8 mouse cellular contexts compared by ENCODE assay signal in genomic region chr2:4560516-4560915, GRCm38 (mm10).
DNase-seq lines count a peak whose midpoint lies in the region; ATAC-seq and TF ChIP-seq lines count a peak whose summit lies in the region.
"Not testable (repeated sequence)": the region's sequence is repeated elsewhere in the genome, so short reads cannot be mapped to it uniquely, and the experiment has no call there.

No protein-coding gene starts in this region.

- TF ChIP-seq CTCF in MEL (IDR thresholded peaks at IDR 0.05 in 2 of 3, conservative IDR thresholded peaks at IDR 0.05 in 1 of 3; ENCODE audit: control insufficient read depth in 1 of 3, insufficient read depth in 1 of 3, low read depth in 2 of 3, low read length in 3 of 3, poor library complexity in 1 of 3, severe bottlenecking in 1 of 3); hindbrain, postnatal 0 days (IDR thresholded peaks at IDR 0.05; ENCODE audit: low read depth); lung, embryonic 14.5 days (IDR thresholded peaks at IDR 0.05; ENCODE audit: low read depth); midbrain, postnatal 0 days (IDR thresholded peaks at IDR 0.05): not testable (repeated sequence)

- not testable (repeated sequence) for TF ChIP-seq RAD21 in MEL (IDR thresholded peaks at IDR 0.05; ENCODE audit: low read depth, low read length)

- H3K9me3 ChIP-seq in MEL (replicated peaks; ENCODE audit: insufficient read depth, low read length); embryonic facial prominence, embryonic 15.5 days (replicated peaks); heart, embryonic 11.5 days (replicated peaks; ENCODE audit: control insufficient read depth, low read length); hindbrain, postnatal 0 days (ENCODE audit: low read length); limb, embryonic 11.5 days (ENCODE audit: control insufficient read depth, low read length); lung, embryonic 14.5 days (ENCODE audit: low read depth, low read length); midbrain, postnatal 0 days (ENCODE audit: low read length); stomach, embryonic 14.5 days (ENCODE audit: control insufficient read depth, low read depth, low read length): not testable (repeated sequence)

- not testable (repeated sequence) for ATAC-seq in embryonic facial prominence, embryonic 15.5 days (ENCODE audit: insufficient number of reproducible peaks, low FRiP score, low TSS enrichment, low read depth); heart, embryonic 11.5 days (replicated peaks; ENCODE audit: insufficient number of reproducible peaks, low FRiP score, low TSS enrichment); hindbrain, postnatal 0 days; limb, embryonic 11.5 days (ENCODE audit: insufficient number of reproducible peaks, low FRiP score, low TSS enrichment, low read depth); lung, embryonic 14.5 days (ENCODE audit: insufficient read depth); midbrain, postnatal 0 days (ENCODE audit: low FRiP score); stomach, embryonic 14.5 days (ENCODE audit: insufficient number of reproducible peaks, insufficient read depth, low FRiP score, low read depth)

- peaks cover 6 to 46% of the 10 kb centered on the region in 2 experiments; a peak in 3 of 4 replicates for H3K36me3 ChIP-seq in MEL (ENCODE audit: control insufficient read depth in 1 of 2, insufficient read depth in 2 of 2, low read length in 2 of 2)
- H3K36me3 ChIP-seq in embryonic facial prominence, embryonic 15.5 days; heart, embryonic 11.5 days (ENCODE audit: control insufficient read depth, insufficient read depth, low read length); hindbrain, postnatal 0 days (ENCODE audit: insufficient read depth, low read length); limb, embryonic 11.5 days (ENCODE audit: control insufficient read depth, insufficient read depth, low read length); midbrain, postnatal 0 days (ENCODE audit: insufficient read depth, low read length); stomach, embryonic 14.5 days (ENCODE audit: control insufficient read depth, insufficient read depth, low read length): not testable (repeated sequence)
- peaks cover 14% of the 10 kb centered on the region; the same call in 1 of the 2 replicates for H3K36me3 ChIP-seq in lung, embryonic 14.5 days (ENCODE audit: insufficient read depth)

- peak overlapping the region; percentile 65 for H3K4me2 ChIP-seq in embryonic facial prominence, embryonic 15.5 days (replicated peaks)
- peak overlapping the region; percentile 86 for H3K4me2 ChIP-seq in heart, embryonic 11.5 days
- H3K4me2 ChIP-seq in hindbrain, postnatal 0 days (ENCODE audit: low read depth, low read length) = peak overlapping the region; percentile 60
- peak overlapping the region; percentile 55 for H3K4me2 ChIP-seq in limb, embryonic 11.5 days (ENCODE audit: low read depth, severe bottlenecking)
- H3K4me2 ChIP-seq in lung, embryonic 14.5 days = peak overlapping the region; percentile 91
- H3K4me2 ChIP-seq in midbrain, postnatal 0 days (ENCODE audit: low read depth, low read length, poor library complexity, severe bottlenecking) = peak overlapping the region; percentile 37
- peak overlapping the region; percentile 76 for H3K4me2 ChIP-seq in stomach, embryonic 14.5 days (replicated peaks; ENCODE audit: low read depth, low read length)

- peak overlapping the region; percentile 95 for H3K27ac ChIP-seq in MEL (ENCODE audit: control insufficient read depth, low read depth, low read length)
- H3K27ac ChIP-seq in embryonic facial prominence, embryonic 15.5 days (replicated peaks) = peak overlapping the region; percentile 67
- peak overlapping the region; percentile 75; the same call in 1 of the 2 replicates for H3K27ac ChIP-seq in heart, embryonic 11.5 days (ENCODE audit: low read depth, low read length)
- H3K27ac ChIP-seq in hindbrain, postnatal 0 days; midbrain, postnatal 0 days (ENCODE audit: low read depth, low read length): not testable (repeated sequence)
- H3K27ac ChIP-seq in limb, embryonic 11.5 days (replicated peaks; ENCODE audit: low read depth, low read length) = peak overlapping the region; percentile 53; the same call in 1 of the 2 replicates
- H3K27ac ChIP-seq in lung, embryonic 14.5 days (ENCODE audit: low read depth) = peak overlapping the region; percentile 98
- H3K27ac ChIP-seq in stomach, embryonic 14.5 days (ENCODE audit: low read length) = peak overlapping the region; percentile 61; the same call in 1 of the 2 replicates

- H3K9ac ChIP-seq in MEL (ENCODE audit: control insufficient read depth, low read depth, low read length, poor library complexity, severe bottlenecking) = peak overlapping the region; percentile 75
- peak overlapping the region; percentile 45 for H3K9ac ChIP-seq in embryonic facial prominence, embryonic 15.5 days
- H3K9ac ChIP-seq in heart, embryonic 11.5 days (ENCODE audit: low read depth, low read length) = peak overlapping the region; percentile 80
- not testable (repeated sequence) for H3K9ac ChIP-seq in hindbrain, postnatal 0 days (replicated peaks; ENCODE audit: low read length); midbrain, postnatal 0 days (replicated peaks; ENCODE audit: low read length, poor library complexity, severe bottlenecking)
- H3K9ac ChIP-seq in limb, embryonic 11.5 days (ENCODE audit: low read length) = peak overlapping the region; percentile 38
- peak overlapping the region; percentile 69 for H3K9ac ChIP-seq in lung, embryonic 14.5 days
- H3K9ac ChIP-seq in stomach, embryonic 14.5 days (replicated peaks; ENCODE audit: low read depth, low read length) = peak overlapping the region; percentile 41

- peak; percentile 67 for DNase-seq in MEL (ENCODE audit: low read depth, low spot score)
- DNase-seq in hindbrain, postnatal 0 days (ENCODE audit: low spot score); limb, embryonic 11.5 days (ENCODE audit: low spot score); midbrain, postnatal 0 days (ENCODE audit: low spot score): not testable (repeated sequence)
- DNase-seq in lung, embryonic 14.5 days = peak; percentile 11

- H3K4me1 ChIP-seq in MEL (ENCODE audit: control insufficient read depth in 1 of 2, insufficient read depth in 2 of 2, low read length in 2 of 2) = peaks cover 26 to 38% of the 10 kb centered on the region in 2 experiments
- peaks cover 81% of the 10 kb centered on the region for H3K4me1 ChIP-seq in embryonic facial prominence, embryonic 15.5 days
- peaks cover 53% of the 10 kb centered on the region for H3K4me1 ChIP-seq in heart, embryonic 11.5 days (ENCODE audit: control insufficient read depth, insufficient read depth, low read length)
- H3K4me1 ChIP-seq in hindbrain, postnatal 0 days (ENCODE audit: insufficient read depth, low read length) = peaks cover 38% of the 10 kb centered on the region
- H3K4me1 ChIP-seq in limb, embryonic 11.5 days (ENCODE audit: control insufficient read depth, insufficient read depth, low read length) = peaks cover 53% of the 10 kb centered on the region
- peaks cover 52% of the 10 kb centered on the region for H3K4me1 ChIP-seq in lung, embryonic 14.5 days (ENCODE audit: insufficient read depth)
- H3K4me1 ChIP-seq in midbrain, postnatal 0 days (ENCODE audit: insufficient read depth, low read length) = peaks cover 15% of the 10 kb centered on the region; the same call in 1 of the 2 replicates
- peaks cover 48% of the 10 kb centered on the region for H3K4me1 ChIP-seq in stomach, embryonic 14.5 days (ENCODE audit: control insufficient read depth, insufficient read depth, low read length)

- H3K27me3 ChIP-seq in MEL (ENCODE audit: control insufficient read depth in 1 of 2, insufficient read depth in 2 of 2, low read length in 2 of 2); embryonic facial prominence, embryonic 15.5 days; heart, embryonic 11.5 days (ENCODE audit: control insufficient read depth, insufficient read depth, low read length); hindbrain, postnatal 0 days (ENCODE audit: insufficient read depth, low read length); limb, embryonic 11.5 days (ENCODE audit: control insufficient read depth, insufficient read depth, low read length); lung, embryonic 14.5 days (ENCODE audit: insufficient read depth, low read length); midbrain, postnatal 0 days (ENCODE audit: insufficient read depth, low read length); stomach, embryonic 14.5 days (ENCODE audit: control insufficient read depth, insufficient read depth, low read length): not testable (repeated sequence)

- 15% methylated on average over 2 of the region's 2 CpGs for WGBS in embryonic facial prominence, embryonic 15.5 days
- WGBS in heart, embryonic 11.5 days (ENCODE audit: insufficient replicate concordance) = 8% methylated on average over 2 of the region's 2 CpGs
- 13% methylated on average over 2 of the region's 2 CpGs for WGBS in hindbrain, postnatal 0 days
- 1% methylated on average over 2 of the region's 2 CpGs for WGBS in limb, embryonic 11.5 days
- WGBS in lung, embryonic 14.5 days = 3% methylated on average over 2 of the region's 2 CpGs
- WGBS in midbrain, postnatal 0 days = 22% methylated on average over 2 of the region's 2 CpGs
- WGBS in stomach, embryonic 14.5 days = 15% methylated on average over 2 of the region's 2 CpGs

- not testable (repeated sequence) for TF ChIP-seq EP300 in MEL (IDR thresholded peaks at IDR 0.05; ENCODE audit: low read depth in 1 of 2, low read length in 2 of 2)

- TF ChIP-seq POLR2A in MEL (IDR thresholded peaks at IDR 0.05; ENCODE audit: control insufficient read depth in 1 of 2, insufficient read depth in 1 of 2, low read depth in 1 of 2, low read length in 2 of 2, poor library complexity in 1 of 2) = not testable (repeated sequence)

- peaks cover 29% of the 10 kb centered on the region for H3K79me2 ChIP-seq in MEL (ENCODE audit: control insufficient read depth, insufficient read depth, low read length, poor library complexity)

- H3K4me3 ChIP-seq in MEL (ENCODE audit: control insufficient read depth in 1 of 2, insufficient read depth in 1 of 2, low read depth in 2 of 2, low read length in 2 of 2) = peak overlapping the region; percentile 78 to 97
- peak overlapping the region; percentile 53 for H3K4me3 ChIP-seq in embryonic facial prominence, embryonic 15.5 days (replicated peaks)
- H3K4me3 ChIP-seq in heart, embryonic 11.5 days (ENCODE audit: low read depth, low read length) = peak overlapping the region; percentile 54
- peak overlapping the region; percentile 37 for H3K4me3 ChIP-seq in hindbrain, postnatal 0 days (ENCODE audit: low read length)
- H3K4me3 ChIP-seq in limb, embryonic 11.5 days (ENCODE audit: low read depth, low read length) = peak overlapping the region; percentile 39
- H3K4me3 ChIP-seq in lung, embryonic 14.5 days (ENCODE audit: low read depth, low read length) = peak overlapping the region; percentile 54
- peak overlapping the region; percentile 13; the same call in 1 of the 2 replicates for H3K4me3 ChIP-seq in midbrain, postnatal 0 days (ENCODE audit: low read depth, low read length)
- peak overlapping the region; percentile 39 for H3K4me3 ChIP-seq in stomach, embryonic 14.5 days (ENCODE audit: low read depth, low read length)

Comparison
In these comparisons a context has a peak if more than half of its experiments do, and no peak if none do; other contexts are left out.
1. H3K4me3 ChIP-seq: peak in every context shown above with its lines; median percentile 88 in MEL; 54 in heart, embryonic 11.5 days; 54 in lung, embryonic 14.5 days; 53 in embryonic facial prominence, embryonic 15.5 days; 39 in limb, embryonic 11.5 days; 39 in stomach, embryonic 14.5 days; 37 in hindbrain, postnatal 0 days; 13 in midbrain, postnatal 0 days.
2. H3K4me2 ChIP-seq: peak in every context shown above with its lines; median percentile 91 in lung, embryonic 14.5 days; 86 in heart, embryonic 11.5 days; 76 in stomach, embryonic 14.5 days; 65 in embryonic facial prominence, embryonic 15.5 days; 60 in hindbrain, postnatal 0 days; 55 in limb, embryonic 11.5 days; 37 in midbrain, postnatal 0 days.